ENCODE assay signal across 22 mouse cellular contexts in the genomic region with DNA sequence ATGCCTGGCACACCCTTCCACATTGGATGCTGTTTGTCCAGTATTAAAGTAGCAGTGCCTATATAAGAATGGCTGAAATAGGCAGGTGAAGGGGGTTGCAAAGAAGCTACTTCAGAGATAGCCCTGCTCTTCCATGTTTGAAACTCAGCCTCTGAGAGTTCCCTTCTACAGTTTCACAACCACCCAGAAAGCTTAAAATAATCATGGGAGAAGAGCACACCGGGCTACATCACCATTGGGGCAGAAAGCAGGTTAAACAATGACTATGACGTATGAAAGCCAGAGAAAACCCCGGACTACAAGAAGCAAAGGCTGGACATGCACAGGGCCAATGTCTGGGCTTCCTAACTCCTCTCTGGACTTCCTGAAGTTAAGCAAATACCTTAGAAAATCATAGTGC.
"Had no signal": no experiment of that assay in that cellular context is flagged by ENCODE, and none has a peak within 500 bp of the region (broad histone marks: within the 10 kb centered on the region; RNA-seq: fewer than 3 reads in every experiment).

No protein-coding gene starts in this region.

- H3K4me2 ChIP-seq: kidney, embryonic 15.5 days; limb, embryonic 15.5 days; liver, embryonic 13.5 days; lung, embryonic 15.5 days; midbrain, embryonic 15.5 days; neural tube, embryonic 12.5 days; neural tube, embryonic 15.5 days; stomach, embryonic 15.5 days had no signal

- H3K9me3 ChIP-seq: kidney, embryonic 15.5 days; limb, embryonic 15.5 days; liver, embryonic 13.5 days; lung, embryonic 15.5 days; megakaryocyte, embryonic 14.5 days; midbrain, embryonic 10.5 days; midbrain, embryonic 15.5 days; neural tube, embryonic 12.5 days; neural tube, embryonic 15.5 days; stomach, embryonic 15.5 days had no signal

- ATAC-seq: midbrain, embryonic 15.5 days had no signal

- H3K27me3 ChIP-seq: limb, embryonic 15.5 days; liver, embryonic 13.5 days; lung, embryonic 15.5 days; megakaryocyte, embryonic 14.5 days; midbrain, embryonic 15.5 days; neural tube, embryonic 12.5 days; stomach, embryonic 15.5 days had no signal

- H3K36me3 ChIP-seq: kidney, embryonic 15.5 days; limb, embryonic 15.5 days; liver, embryonic 13.5 days; lung, embryonic 15.5 days; midbrain, embryonic 15.5 days; neural tube, embryonic 12.5 days; neural tube, embryonic 15.5 days; stomach, embryonic 15.5 days had no signal

- H3K4me1 ChIP-seq: midbrain, embryonic 15.5 days had no signal

- DNase-seq: kidney, adult 18-20 months; kidney, postnatal 10 days; layer of hippocampus, adult 9-11 months; liver, embryonic 13.5 days; lung, adult 18-20 months; lung, postnatal 10 days; lung, postnatal 36 days; right cerebral cortex, adult 18-20 months; right cerebral cortex, postnatal 14 days; right cerebral cortex, postnatal 4 days; spleen, adult 18-20 months; thymus, postnatal 25 days had no signal

- H3K9ac ChIP-seq: kidney, embryonic 15.5 days; limb, embryonic 15.5 days; liver, embryonic 13.5 days; lung, embryonic 15.5 days; midbrain, embryonic 15.5 days; neural tube, embryonic 12.5 days; neural tube, embryonic 15.5 days; stomach, embryonic 15.5 days had no signal

- H3K27ac ChIP-seq: kidney, embryonic 15.5 days; layer of hippocampus, adult 2 months; limb, embryonic 15.5 days; liver, embryonic 13.5 days; lung, embryonic 15.5 days; midbrain, embryonic 10.5 days; midbrain, embryonic 15.5 days; neural tube, embryonic 12.5 days; neural tube, embryonic 15.5 days had no signal

- H3K4me3 ChIP-seq: kidney, embryonic 15.5 days; layer of hippocampus, adult 2 months; limb, embryonic 15.5 days; liver, embryonic 13.5 days; lung, embryonic 15.5 days; megakaryocyte, embryonic 14.5 days; midbrain, embryonic 10.5 days; midbrain, embryonic 15.5 days; neural tube, embryonic 12.5 days; neural tube, embryonic 15.5 days; stomach, embryonic 15.5 days had no signal
